Mouse (Mus musculus) heart, embryonic 11.5 days (tissue): ENCODE data around the gene Tldc2. TPM values are rescaled to one million over a fixed set of nuclear protein-coding genes. Genes with fewer than 3 reads are reported as not detected.

Source experiments
- ATAC-seq: fragments of 200-750 bp; cut with Nextera tagmentation; replicated peaks from 2 replicates; pipeline ENCODE4 v1.8.0; 2017; ENCODE audit warnings: moderate library complexity; ENCODE audit not compliant: insufficient number of reproducible peaks, low FRiP score, low TSS enrichment
- H3K27ac ChIP-seq: fragments of 300-500 bp; sonication (generic); 2 replicates; pipeline ENCODE4 v1.5.1; 2014; ENCODE audit warnings: mild to moderate bottlenecking, low read depth, low read length
- H3K27me3 ChIP-seq: fragments of 300-500 bp; sonication (generic); 2 replicates; pipeline ENCODE4 v1.6.1; 2014; ENCODE audit warnings: mild to moderate bottlenecking, low read length, mixed read lengths; ENCODE audit not compliant: control insufficient read depth, insufficient read depth
- H3K36me3 ChIP-seq: fragments of 300-500 bp; sonication (generic); 2 replicates; pipeline ENCODE4 v1.6.1; 2014; ENCODE audit warnings: mild to moderate bottlenecking, low read length, moderate library complexity, mixed read lengths; ENCODE audit not compliant: control insufficient read depth, insufficient read depth
- H3K4me1 ChIP-seq: fragments of 300-500 bp; sonication (generic); 2 replicates; pipeline ENCODE4 v1.6.1; 2014; ENCODE audit warnings: low read length; ENCODE audit not compliant: control insufficient read depth, insufficient read depth
- H3K4me2 ChIP-seq: fragments of 300-500 bp; sonication (generic); 2 replicates; pipeline ENCODE4 v1.6.1; 2014; ENCODE audit warnings: mild to moderate bottlenecking, moderate library complexity
- H3K4me3 ChIP-seq: fragments of 300-500 bp; sonication (generic); 2 replicates; pipeline ENCODE4 v1.5.1; 2014; ENCODE audit warnings: low read depth, low read length
- H3K9ac ChIP-seq: fragments of 300-500 bp; sonication (generic); 2 replicates; pipeline ENCODE4 v1.6.1; 2014; ENCODE audit warnings: mild to moderate bottlenecking, low read depth, low read length, moderate library complexity
- H3K9me3 ChIP-seq: fragments of 300-500 bp; sonication (generic); replicated peaks from 2 replicates; pipeline ENCODE4 v1.6.1; 2016; ENCODE audit warnings: low read length; ENCODE audit not compliant: control insufficient read depth
- WGBS: fragments of 180-500 bp; shearing (Covaris S2); extraction: QIAGEN DNeasy Blood & Tissue Kit; methylation state at CpG from one replicate; pipeline ENCODE4 v1.1.7; 2014; ENCODE audit not compliant: insufficient replicate concordance; 5-methylcytosine and 5-hydroxymethylcytosine counted together
- polyA plus RNA-seq: library from polyadenylated mRNA; unstranded; fragments of >200 nt; fragmentation: Nextera tagmentation; extraction: Ambion mirVana; gene quantifications from 2 replicates; pipeline ENCODE4 v1.2.1, GENCODE M21; 2014

Gene Tldc2
- polyA plus RNA-seq, 1 experiment from 2014 or later: 0.26 TPM

GRCm38 (mm10) chr2:157073378-157074052 is 13.3 kb upstream of the Tldc2 start:
- Histone ChIP-seq H3K36me3 (no peaks in the 10 kb centered on the region; the same call in 1 of the 2 replicates), H3K27me3 (no peaks in the 10 kb centered on the region), H3K4me3 (no peak overlapping the region), H3K9ac (0 out of 2 replicates have a peak overlapping the region, but pooled peaks have one; percentile 28), H3K4me1 (peaks cover 95% of the 10 kb centered on the region), H3K4me2 (no peak overlapping the region), H3K27ac (peak overlapping the region; percentile 29; the same call in 1 of the 2 replicates), H3K9me3 (no peaks in the 10 kb centered on the region)
- no peak for ATAC-seq
- WGBS: 62% methylated on average over 9 of the region's 9 CpGs

- Histone ChIP-seq H3K9ac (no peak overlapping the region), H3K36me3 (no peaks in the 10 kb centered on the region; the same call in 1 of the 2 replicates), H3K4me1 (peaks cover 88% of the 10 kb centered on the region), H3K4me3 (no peak overlapping the region), H3K27me3 (no peaks in the 10 kb centered on the region), H3K4me2 (no peak overlapping the region), H3K27ac (0 out of 2 replicates have a peak overlapping the region, but pooled peaks have one; percentile 29), H3K9me3 (no peaks in the 10 kb centered on the region)
- WGBS: 78% methylated on average over 9 of the region's 9 CpGs
- ATAC-seq: no peak
Observed at GRCm38 (mm10) chr2:157074186-157074724, 12.6 kb upstream of the Tldc2 start.

DNA sequence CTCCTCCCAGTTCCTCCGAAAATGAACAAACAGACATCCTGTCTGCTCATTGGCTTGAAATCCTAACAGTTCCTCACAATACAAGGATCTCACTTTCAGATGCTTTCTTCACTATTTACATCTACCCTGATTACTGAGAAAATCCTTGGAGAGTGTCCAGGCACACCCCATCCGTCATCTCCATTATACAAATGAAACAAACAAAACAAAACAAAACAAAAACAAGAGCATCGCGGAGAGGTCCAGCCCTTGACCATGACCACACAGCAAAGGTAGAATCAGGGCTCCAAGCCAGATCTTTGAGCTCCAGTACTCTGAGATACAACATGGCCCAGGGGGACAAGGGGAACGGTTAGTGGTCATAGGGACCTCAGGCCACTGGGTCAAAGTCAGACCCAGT is 12.1 kb upstream of the Tldc2 start:
- H3K4me3 ChIP-seq: no peak overlapping the region; the same call in 1 of the 2 replicates
- no peak overlapping the region for H3K4me2 ChIP-seq
- no peak overlapping the region for H3K9ac ChIP-seq
- no peak for ATAC-seq
- H3K9me3 ChIP-seq: no peaks in the 10 kb centered on the region
- H3K4me1 ChIP-seq: peaks cover 84% of the 10 kb centered on the region
- no peaks in the 10 kb centered on the region; the same call in 1 of the 2 replicates for H3K36me3 ChIP-seq
- no peak overlapping the region for H3K27ac ChIP-seq
- WGBS: 78% methylated on average over 5 of the region's 5 CpGs
- H3K27me3 ChIP-seq: no peaks in the 10 kb centered on the region

- no peaks in the 10 kb centered on the region; the same call in 1 of the 2 replicates for H3K36me3 ChIP-seq
- peak overlapping the region; percentile 12; the same call in 1 of the 2 replicates for H3K9ac ChIP-seq
- ATAC-seq: no peak
- H3K27me3 ChIP-seq: no peaks in the 10 kb centered on the region
- H3K4me1 ChIP-seq: peaks cover 81% of the 10 kb centered on the region
- H3K27ac ChIP-seq: 0 out of 2 replicates have a peak overlapping the region, but pooled peaks have one; percentile 16
- H3K4me2 ChIP-seq: peak overlapping the region; percentile 92; the same call in 1 of the 2 replicates
- H3K4me3 ChIP-seq: no peak overlapping the region; the same call in 1 of the 2 replicates
- 85% methylated on average over 3 of the region's 3 CpGs for WGBS
- no peaks in the 10 kb centered on the region for H3K9me3 ChIP-seq
Observed at GRCm38 (mm10) chr2:157075226-157075625, 11.6 kb upstream of the Tldc2 start.

- peak overlapping the region; percentile 16; the same call in 1 of the 2 replicates for H3K27ac ChIP-seq
- H3K36me3 ChIP-seq: no peaks in the 10 kb centered on the region; the same call in 1 of the 2 replicates
- H3K9me3 ChIP-seq: no peaks in the 10 kb centered on the region
- no peak for ATAC-seq
- WGBS: 52% methylated on average over 3 of the region's 3 CpGs
- no peak overlapping the region for H3K4me3 ChIP-seq
- H3K4me2 ChIP-seq: peak overlapping the region; percentile 92
- H3K4me1 ChIP-seq: peaks cover 76% of the 10 kb centered on the region
- no peaks in the 10 kb centered on the region for H3K27me3 ChIP-seq
- peak overlapping the region; percentile 12; the same call in 1 of the 2 replicates for H3K9ac ChIP-seq
Observed at GRCm38 (mm10) chr2:157075685-157076084, 11.2 kb upstream of the Tldc2 start.

DNA sequence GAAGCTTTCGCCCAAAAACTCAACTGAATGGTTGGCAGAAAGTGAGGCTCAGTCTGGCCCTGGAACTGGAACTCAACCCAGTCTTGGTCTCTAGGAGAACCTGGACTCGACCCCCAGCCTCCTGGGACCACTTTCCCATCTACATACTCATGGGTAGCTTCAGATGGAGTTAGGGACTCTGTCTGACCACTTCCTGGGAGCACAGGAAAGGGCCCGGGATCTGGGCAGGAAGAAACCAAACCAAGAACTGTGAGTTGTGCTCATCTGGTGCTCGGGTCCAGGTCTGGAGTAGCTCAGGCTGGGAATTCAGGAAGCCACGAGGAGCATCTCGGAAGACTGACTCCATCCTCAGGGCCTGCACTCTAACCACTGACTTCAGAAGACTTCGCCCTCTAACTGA is 10.3 kb upstream of the Tldc2 start:
- H3K36me3 ChIP-seq: no peaks in the 10 kb centered on the region; the same call in 1 of the 2 replicates
- WGBS: 72% methylated on average over 7 of the region's 7 CpGs
- no peaks in the 10 kb centered on the region for H3K9me3 ChIP-seq
- H3K9ac ChIP-seq: 0 out of 2 replicates have a peak overlapping the region, but pooled peaks have one; percentile 36
- peak overlapping the region; percentile 92 for H3K4me2 ChIP-seq
- peaks cover 68% of the 10 kb centered on the region for H3K4me1 ChIP-seq
- H3K27ac ChIP-seq: no peak overlapping the region
- no peak for ATAC-seq
- H3K4me3 ChIP-seq: peak overlapping the region; percentile 82
- H3K27me3 ChIP-seq: no peaks in the 10 kb centered on the region

DNA sequence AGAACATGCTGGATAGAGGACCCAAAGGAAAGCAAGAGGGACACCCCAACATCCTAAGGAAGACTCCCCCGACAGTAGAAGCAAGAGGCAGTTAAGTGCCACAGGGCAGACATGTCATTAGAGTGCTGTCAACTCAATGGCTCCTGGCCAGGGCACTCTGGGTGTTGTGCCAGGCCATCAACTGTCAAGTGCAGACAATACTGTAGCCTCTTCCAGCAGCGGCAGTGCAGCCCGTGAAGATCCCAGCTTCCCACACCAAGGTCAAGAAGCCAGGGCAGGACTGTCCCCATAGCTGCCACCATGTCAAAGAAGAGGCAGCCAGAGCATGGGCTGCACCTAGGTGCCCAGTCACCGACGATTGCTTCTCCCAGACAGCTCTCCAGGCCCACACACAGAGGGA is 9.7 kb upstream of the Tldc2 start:
- no peaks in the 10 kb centered on the region for H3K27me3 ChIP-seq
- H3K4me3 ChIP-seq: peak overlapping the region; percentile 82
- peaks cover 66% of the 10 kb centered on the region for H3K4me1 ChIP-seq
- peak overlapping the region; percentile 90; the same call in 1 of the 2 replicates for H3K9ac ChIP-seq
- H3K4me2 ChIP-seq: peak overlapping the region; percentile 92
- WGBS: 26% methylated on average over 5 of the region's 5 CpGs
- H3K36me3 ChIP-seq: no peaks in the 10 kb centered on the region; the same call in 1 of the 2 replicates
- H3K27ac ChIP-seq: 0 out of 2 replicates have a peak overlapping the region, but pooled peaks have one; percentile 94
- ATAC-seq: no peak
- H3K9me3 ChIP-seq: no peaks in the 10 kb centered on the region

DNA sequence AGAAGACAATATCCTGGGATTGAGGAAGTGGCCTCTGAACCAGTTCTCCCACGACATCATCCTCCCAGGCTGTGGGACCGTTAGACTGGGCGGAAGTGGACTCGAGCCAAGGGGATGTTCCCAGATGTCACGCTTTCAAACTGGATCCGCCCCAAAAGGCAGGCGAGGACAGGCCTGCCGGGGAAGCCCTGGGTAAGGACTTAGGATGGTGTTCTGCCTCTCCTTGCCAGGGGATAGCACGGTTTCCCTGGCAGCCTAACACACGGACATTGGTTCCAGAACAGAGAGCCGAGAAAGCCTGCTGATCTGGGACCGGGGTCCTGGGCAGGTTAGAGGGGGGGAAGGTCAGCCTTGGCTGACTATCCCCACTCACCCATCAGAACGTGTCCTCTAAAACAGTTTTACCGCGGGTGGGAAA is 9.2 kb upstream of the Tldc2 start:
- ATAC-seq: 0 out of 2 replicates have a peak, but pooled peaks have one; percentile 1
- Histone ChIP-seq H3K4me3 (peak overlapping the region; percentile 82), H3K4me1 (peaks cover 66% of the 10 kb centered on the region), H3K4me2 (peak overlapping the region; percentile 92), H3K36me3 (no peaks in the 10 kb centered on the region; the same call in 1 of the 2 replicates), H3K27ac (peak overlapping the region; percentile 94), H3K27me3 (no peaks in the 10 kb centered on the region), H3K9ac (peak overlapping the region; percentile 90), H3K9me3 (no peaks in the 10 kb centered on the region)
- 3% methylated on average over 15 of the region's 15 CpGs for WGBS
